Mouse (Mus musculus) liver, postnatal 0 days (tissue): Measurements from ENCODE around the gene Gigyf2. TPM values are rescaled to one million over a fixed set of nuclear protein-coding genes. Genes with fewer than 3 reads are reported as not detected.

Experiments used
- ATAC-seq: fragments of 200-750 bp; cut with Nextera tagmentation; 2 replicates; pipeline ENCODE4 v1.8.0; 2017; ENCODE audit warnings: mild to moderate bottlenecking, moderate library complexity
- DNase-seq: peaks from one replicate; pipeline ENCODE4 v3.0.0-alpha.2; 2016
- H3K27ac ChIP-seq: fragments of 300-500 bp; sonication (generic); 2 replicates; pipeline ENCODE4 v1.5.1; 2014; ENCODE audit warnings: antibody characterized with exemption, moderate library complexity, mild to moderate bottlenecking, low read depth
- H3K27me3 ChIP-seq: fragments of 300-500 bp; sonication (generic); 2 replicates; pipeline ENCODE4 v1.6.1; 2014; ENCODE audit warnings: low read length, control low read depth, mixed read lengths; ENCODE audit not compliant: insufficient read depth
- H3K36me3 ChIP-seq: fragments of 300-500 bp; sonication (generic); replicated peaks from 2 replicates; pipeline ENCODE4 v1.6.1; 2014; ENCODE audit warnings: mild to moderate bottlenecking, control low read depth, low read length, moderate library complexity, mixed read lengths; ENCODE audit not compliant: insufficient read depth
- H3K4me1 ChIP-seq: fragments of 300-500 bp; sonication (generic); 2 replicates; pipeline ENCODE4 v1.6.1; 2014; ENCODE audit warnings: antibody characterized with exemption, mild to moderate bottlenecking, control low read depth; ENCODE audit not compliant: insufficient read depth
- H3K4me2 ChIP-seq: fragments of 300-500 bp; sonication (generic); 2 replicates; pipeline ENCODE4 v1.6.1; 2014; ENCODE audit warnings: low read depth, mild to moderate bottlenecking, low read length, moderate library complexity, mixed read lengths
- H3K4me3 ChIP-seq: fragments of 300-500 bp; sonication (generic); 2 replicates; pipeline ENCODE4 v1.5.1; 2014; ENCODE audit warnings: low read depth, low read length
- H3K9ac ChIP-seq: fragments of 300-500 bp; sonication (generic); replicated peaks from 2 replicates; pipeline ENCODE4 v1.6.1; 2014; ENCODE audit warnings: mild to moderate bottlenecking, moderate library complexity
- H3K9me3 ChIP-seq: fragments of 300-500 bp; sonication (generic); 2 replicates; pipeline ENCODE4 v1.6.1; 2016; ENCODE audit warnings: mild to moderate bottlenecking, control low read depth, low read length, mixed read lengths
- CTCF ChIP-seq: sonication (generic); IDR thresholded peaks from 2 replicates; pipeline ENCODE4 v1.5.1; 2016; ENCODE audit warnings: antibody characterized with exemption, low read depth
- EP300 ChIP-seq: IDR thresholded peaks from 2 replicates; pipeline ENCODE4 v1.6.1; 2016; ENCODE audit warnings: antibody characterized with exemption, low read depth, mild to moderate bottlenecking
- WGBS: fragments of 180-500 bp; shearing (Covaris S2); extraction: QIAGEN DNeasy Blood & Tissue Kit; methylation state at CpG from one replicate; pipeline ENCODE4 v1.1.7; 2014; ENCODE audit not compliant: insufficient replicate concordance; 5-methylcytosine and 5-hydroxymethylcytosine counted together
- polyA plus RNA-seq: library from polyadenylated mRNA; unstranded; fragments of >200 nt; fragmentation: Nextera tagmentation; extraction: Ambion mirVana; gene quantifications from 2 replicates; pipeline ENCODE4 v1.2.1, GENCODE M21; 2015

Gigyf2 gene
- polyA plus RNA-seq, 1 experiment from 2014 or later = 13.3 TPM

DNA sequence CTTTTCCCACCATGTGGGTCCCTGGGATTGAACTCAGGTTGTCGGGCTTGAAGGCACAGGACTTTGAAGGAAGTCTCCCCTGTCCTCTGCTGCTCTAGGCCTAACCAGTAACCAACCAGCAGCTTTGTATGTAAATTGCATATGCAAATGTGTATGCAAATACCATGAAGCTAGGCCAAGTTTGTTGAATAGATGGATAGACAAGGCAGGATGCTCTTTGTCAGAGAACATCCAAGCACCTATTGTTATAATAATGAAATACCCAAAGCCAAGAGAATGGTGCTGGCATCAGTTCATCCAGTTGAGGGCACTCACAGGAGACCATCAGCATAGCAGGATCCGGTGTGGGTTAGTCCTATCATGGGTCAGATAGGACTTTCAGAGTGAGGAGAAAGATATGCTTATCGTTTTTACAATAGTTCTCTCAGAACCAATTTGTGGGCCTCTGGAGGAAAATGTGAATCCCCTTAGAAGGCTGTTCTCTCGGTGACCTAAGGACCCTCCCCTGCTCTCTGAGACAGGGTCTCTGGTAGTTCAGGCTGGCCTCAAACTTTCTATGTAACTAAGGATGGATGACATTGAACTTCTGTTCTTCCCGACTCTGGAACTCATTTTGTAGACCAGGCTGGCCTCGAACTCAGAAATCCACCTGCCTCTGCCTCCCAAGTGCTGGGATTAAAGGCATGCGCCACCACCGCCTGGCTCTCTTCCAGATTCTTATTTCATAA is 12.8 kb upstream of the Gigyf2 start:
- Histone ChIP-seq H3K4me3 (no peak overlapping the region), H3K4me2 (no peak overlapping the region), H3K27ac (no peak overlapping the region), H3K4me1 (no peaks in the 10 kb centered on the region), H3K9me3 (no peaks in the 10 kb centered on the region), H3K9ac (no peak overlapping the region), H3K27me3 (no peaks in the 10 kb centered on the region), H3K36me3 (no peaks in the 10 kb centered on the region)
- TF ChIP-seq CTCF (no peak), EP300 (no peak)
- no peak for ATAC-seq
- 79% methylated on average over 8 of the region's 8 CpGs for WGBS
- DNase-seq = no peak

GRCm38 (mm10) chr1:87315431-87315830 is 11.4 kb upstream of the Gigyf2 start:
- WGBS = 83% methylated on average over 2 of the region's 2 CpGs
- H3K9ac ChIP-seq = no peak overlapping the region
- H3K9me3 ChIP-seq = peaks cover 8% of the 10 kb centered on the region
- H3K36me3 ChIP-seq = no peaks in the 10 kb centered on the region
- H3K4me3 ChIP-seq = no peak overlapping the region
- DNase-seq (no peak), ATAC-seq (no peak)
- H3K4me1 ChIP-seq = no peaks in the 10 kb centered on the region
- H3K27me3 ChIP-seq = no peaks in the 10 kb centered on the region
- H3K27ac ChIP-seq = no peak overlapping the region
- TF ChIP-seq EP300 (no peak), CTCF (no peak)
- no peak overlapping the region for H3K4me2 ChIP-seq

- Histone ChIP-seq H3K4me1 (no peaks in the 10 kb centered on the region), H3K36me3 (no peaks in the 10 kb centered on the region), H3K4me3 (no peak overlapping the region), H3K27me3 (no peaks in the 10 kb centered on the region), H3K27ac (no peak overlapping the region), H3K4me2 (no peak overlapping the region), H3K9ac (no peak overlapping the region), H3K9me3 (peaks cover 9% of the 10 kb centered on the region)
- ATAC-seq (no peak), DNase-seq (no peak)
- WGBS = 54% methylated on average over 2 of the region's 2 CpGs
- TF ChIP-seq CTCF (no peak), EP300 (no peak)
These were observed 10.9 kb upstream of the Gigyf2 start for GRCm38 (mm10) chr1:87315894-87316293.

GRCm38 (mm10) chr1:87316672-87317071 is 10.1 kb upstream of the Gigyf2 start:
- no peak overlapping the region for H3K4me2 ChIP-seq
- no peaks in the 10 kb centered on the region for H3K27me3 ChIP-seq
- no peaks in the 10 kb centered on the region for H3K4me1 ChIP-seq
- H3K9me3 ChIP-seq = peaks cover 11% of the 10 kb centered on the region
- 38% methylated on average over 3 of the region's 3 CpGs for WGBS
- peak; percentile 64 for DNase-seq
- H3K9ac ChIP-seq = no peak overlapping the region
- no peak overlapping the region for H3K27ac ChIP-seq
- TF ChIP-seq EP300 = no peak
- TF ChIP-seq CTCF = no peak
- no peak overlapping the region for H3K4me3 ChIP-seq
- no peaks in the 10 kb centered on the region for H3K36me3 ChIP-seq
- ATAC-seq = no peak

DNA sequence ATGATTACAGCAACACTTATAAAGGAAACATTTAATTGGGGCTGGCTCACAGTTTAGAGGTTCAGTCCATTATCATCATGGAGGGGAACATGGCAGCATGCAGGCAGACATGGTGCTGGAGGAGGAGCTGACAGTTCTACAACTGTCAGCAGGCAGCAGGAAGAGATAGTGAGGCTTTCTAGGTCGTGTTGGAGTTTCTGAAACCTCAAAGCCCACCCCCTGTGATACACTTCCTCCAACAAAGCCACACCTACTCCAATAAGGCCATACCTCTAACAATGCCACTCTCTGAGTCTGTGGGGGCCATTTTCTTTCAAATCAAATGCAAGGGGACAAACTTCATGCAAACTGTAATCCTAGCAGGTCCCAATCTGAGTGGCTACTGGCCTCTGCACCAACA is 5.7 kb upstream of the Gigyf2 start:
- ATAC-seq (no peak), DNase-seq (no peak)
- no peak overlapping the region for H3K4me2 ChIP-seq
- H3K4me3 ChIP-seq = no peak overlapping the region
- H3K4me1 ChIP-seq = no peaks in the 10 kb centered on the region
- no peak overlapping the region for H3K9ac ChIP-seq
- peaks cover 11% of the 10 kb centered on the region for H3K9me3 ChIP-seq
- WGBS = 6% methylated on average over 1 of the region's 1 CpGs
- no peak overlapping the region for H3K27ac ChIP-seq
- H3K27me3 ChIP-seq = no peaks in the 10 kb centered on the region
- TF ChIP-seq CTCF (no peak), EP300 (no peak)
- no peaks in the 10 kb centered on the region for H3K36me3 ChIP-seq

DNA sequence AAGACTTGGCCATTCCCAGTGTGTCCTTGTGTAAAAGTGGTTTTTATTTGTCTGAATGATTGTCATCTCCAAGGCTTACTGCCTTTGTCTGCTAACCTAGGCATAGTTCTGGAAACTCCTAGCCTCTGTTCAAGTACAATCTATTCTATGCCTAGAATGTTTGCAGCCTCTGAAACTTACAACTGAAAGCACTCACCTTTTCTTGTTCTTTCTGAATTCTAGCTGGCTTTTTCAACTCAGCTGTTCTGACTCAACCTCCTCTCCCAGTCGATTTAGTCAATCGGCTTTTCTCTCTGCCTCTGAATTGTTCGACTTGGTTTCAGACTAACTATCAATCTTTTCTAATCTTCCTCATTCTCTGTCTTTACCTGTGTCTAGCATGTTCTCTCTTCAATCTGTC is 4.0 kb upstream of the Gigyf2 start:
- WGBS = 89% methylated on average over 3 of the region's 3 CpGs
- TF ChIP-seq EP300 (no peak), CTCF (no peak)
- no peaks in the 10 kb centered on the region for H3K27me3 ChIP-seq
- no peak overlapping the region for H3K4me2 ChIP-seq
- peaks cover 11% of the 10 kb centered on the region for H3K9me3 ChIP-seq
- DNase-seq (no peak), ATAC-seq (no peak)
- H3K4me1 ChIP-seq = no peaks in the 10 kb centered on the region
- no peak overlapping the region for H3K9ac ChIP-seq
- no peak overlapping the region for H3K27ac ChIP-seq
- no peaks in the 10 kb centered on the region for H3K36me3 ChIP-seq
- H3K4me3 ChIP-seq = no peak overlapping the region
